Mouse (Mus musculus): Measurements from ENCODE around the gene Nxt2.

DNA sequence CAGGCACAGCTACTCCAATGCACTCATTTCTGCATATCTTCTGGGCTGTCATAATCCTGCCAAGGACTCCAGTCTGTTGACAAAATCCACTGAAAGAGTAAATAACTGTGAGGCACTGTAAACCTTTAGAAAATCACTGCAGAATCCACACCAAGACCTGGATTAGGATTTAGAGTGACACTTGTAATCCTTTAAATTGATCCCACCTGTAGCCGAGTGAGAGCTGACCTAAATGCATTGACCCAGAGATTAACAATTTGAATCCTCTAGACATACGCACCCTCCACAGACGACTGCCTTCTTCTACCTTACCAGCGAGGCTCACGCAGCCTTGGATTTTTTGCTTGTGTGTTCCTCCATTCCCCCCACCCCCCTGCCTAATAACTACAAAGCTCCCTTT, 29.7 kb upstream of the Nxt2 start, which contains the start of gene Gucy2f:
- no peak for TF ChIP-seq CTCF (IDR thresholded peaks at IDR 0.05; ENCODE audit: borderline replicate concordance, extremely low read depth, insufficient read depth, insufficient read length)
- no peak for TF ChIP-seq POLR2A (IDR thresholded peaks at IDR 0.05; ENCODE audit: borderline replicate concordance, extremely low read depth, insufficient read depth, insufficient read length, poor library complexity, severe bottlenecking)
